Mouse (Mus musculus) NIH3T3 (cell line): ENCODE measurements around the gene Gm49392.
"Not testable (repeated sequence)": the region's sequence is repeated elsewhere in the genome, so short reads cannot be mapped to it uniquely, and the experiment has no call there.

Source experiments
- DNase-seq: peaks from one replicate; pipeline ENCODE4 v3.0.0-alpha.2; 2012; ENCODE audit warnings: low read depth

Gene Gm49392

DNA sequence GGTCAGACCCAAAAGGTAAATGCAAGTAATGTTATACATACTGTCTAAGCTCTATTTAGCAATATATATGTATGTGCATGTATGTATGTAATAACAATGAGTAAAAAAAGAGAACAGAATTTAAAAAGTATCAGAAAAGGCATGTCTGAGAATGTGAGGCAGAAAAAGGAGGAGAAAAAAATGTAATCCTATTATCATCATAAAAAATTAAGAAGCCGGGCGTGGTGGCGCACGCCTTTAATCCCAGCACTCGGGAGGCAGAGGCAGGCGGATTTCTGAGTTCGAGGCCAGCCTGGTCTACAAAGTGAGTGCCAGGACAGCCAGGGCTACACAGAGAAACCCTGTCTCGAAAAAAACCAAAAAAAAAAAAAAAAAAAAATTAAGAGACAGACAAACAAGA is at the start of gene Gm49392:
Gm49392 (minus strand) TSS at position 101 of the 400 bp plus-strand sequence.
- DNase-seq, result not testable (repeated sequence)

DNA sequence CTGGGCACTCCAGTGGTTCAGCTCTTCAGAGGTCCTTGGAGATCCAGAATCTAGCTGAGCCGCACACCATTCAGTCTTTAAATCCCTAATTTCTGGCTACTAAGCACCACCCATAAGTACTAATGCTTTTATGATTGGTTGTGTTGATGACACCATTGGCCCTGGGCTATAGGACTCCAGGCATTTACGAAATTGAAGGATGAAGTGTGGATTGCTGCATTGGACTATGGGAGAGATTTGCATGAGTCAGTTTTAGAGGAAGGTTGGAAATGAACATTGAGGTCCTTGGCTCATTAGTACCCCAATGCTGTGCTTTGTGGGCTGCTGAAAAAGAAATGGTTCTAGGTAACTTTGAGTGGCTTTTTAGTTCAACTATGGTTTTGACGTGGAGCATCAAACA is 45.2 kb upstream of the Gm49392 start, which contains the start of gene Tpbpa:
Tpbpa (minus strand) TSS at position 101 of the 400 bp plus-strand sequence.
- not testable (repeated sequence) for DNase-seq

DNA sequence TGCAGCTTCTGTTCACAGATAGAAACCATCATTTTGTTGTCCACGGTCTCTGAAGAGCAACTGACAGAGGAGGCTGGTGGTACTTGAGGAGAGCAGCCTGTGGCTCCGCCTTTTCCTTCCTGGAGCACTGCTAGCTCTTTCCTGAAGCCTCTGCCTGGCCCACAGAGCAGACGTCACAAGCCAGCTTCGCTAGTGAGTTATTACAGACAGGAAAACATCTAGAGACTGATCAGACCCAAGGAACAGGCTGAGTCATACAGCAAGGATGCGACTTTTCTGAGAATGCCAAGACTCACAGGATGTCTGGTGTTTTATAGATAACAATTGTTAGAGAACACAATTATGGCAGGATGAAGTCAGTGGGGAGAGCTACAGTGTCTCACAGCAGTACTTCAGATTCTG is 39.8 kb upstream of the Gm49392 start, which contains the start of the genes Gm49391 and Ctla2a:
Gm49391 (minus strand) TSS at position 72 of the 402 bp plus-strand sequence.
Ctla2a (minus strand) TSS at position 126 of the 402 bp plus-strand sequence.
- peak; percentile 54 for DNase-seq

DNA sequence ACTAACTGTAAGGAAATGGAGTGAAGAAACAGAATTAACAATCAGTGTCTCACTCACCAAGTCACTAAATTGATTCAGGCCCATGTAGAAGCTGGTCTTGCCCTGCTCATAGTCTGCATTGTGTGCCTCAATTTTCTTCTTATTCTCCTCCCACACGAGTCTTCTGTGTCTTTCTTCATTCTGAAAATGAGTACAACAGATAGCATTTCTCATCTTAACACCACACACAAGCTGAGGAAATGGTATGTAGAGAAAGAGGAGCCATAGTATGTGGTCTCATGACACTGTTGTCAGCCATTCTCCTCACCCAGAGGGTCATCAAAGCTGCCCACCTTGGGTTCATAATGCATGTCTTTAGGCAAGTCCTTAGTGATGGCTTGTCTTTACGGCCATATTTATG is 38.8 kb upstream of the Gm49392 start, which contains the start of gene Gm49393:
Gm49393 (minus strand) TSS at position 101 of the 400 bp plus-strand sequence.
- not testable (repeated sequence) for DNase-seq

DNA sequence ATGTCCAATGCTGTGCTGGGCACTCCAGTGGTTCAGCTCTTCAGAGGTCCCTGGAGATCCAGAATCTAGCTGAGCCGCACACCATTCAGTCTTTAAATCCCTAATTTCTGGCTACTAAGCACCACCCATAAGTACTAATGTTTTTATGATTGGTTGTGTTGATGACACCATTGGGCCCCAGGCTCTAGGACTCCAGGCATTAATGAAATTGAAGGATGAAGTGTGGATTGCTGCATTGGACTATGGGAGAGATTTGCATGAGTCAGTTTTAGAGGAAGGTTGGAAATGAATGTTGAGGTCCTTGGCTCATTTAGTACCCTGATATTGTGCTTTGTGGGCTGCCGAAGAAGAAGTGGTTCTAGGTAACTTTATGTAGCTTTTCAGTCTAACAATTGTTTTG is 8.1 kb upstream of the Gm49392 start, which contains the start of gene Tpbpb:
Tpbpb (minus strand) TSS at position 101 of the 400 bp plus-strand sequence.
- not testable (repeated sequence) for DNase-seq

DNA sequence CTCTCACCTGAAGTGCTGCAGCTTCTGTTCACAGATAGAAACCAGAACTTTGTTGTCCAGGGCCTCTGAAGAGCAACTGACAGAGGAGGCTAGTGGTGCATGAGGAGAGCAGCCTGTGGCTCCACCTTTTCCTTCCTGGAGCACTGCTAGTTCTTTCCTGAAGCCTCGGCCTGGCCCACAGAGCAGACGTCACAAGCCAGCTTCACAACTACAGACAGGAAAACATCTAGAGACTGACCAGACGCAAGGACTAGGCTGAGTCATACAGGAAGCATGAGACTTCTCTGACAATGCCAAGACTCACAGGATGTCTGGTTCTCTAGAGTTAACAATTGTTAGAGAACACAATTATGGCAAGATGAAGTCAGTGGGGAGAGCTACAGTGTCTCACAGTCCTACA is 634 bp upstream of the Gm49392 start, which contains the start of gene Ctla2b:
Ctla2b (minus strand) TSS at position 120 of the 400 bp plus-strand sequence.
- peak; percentile 64 for DNase-seq

DNA sequence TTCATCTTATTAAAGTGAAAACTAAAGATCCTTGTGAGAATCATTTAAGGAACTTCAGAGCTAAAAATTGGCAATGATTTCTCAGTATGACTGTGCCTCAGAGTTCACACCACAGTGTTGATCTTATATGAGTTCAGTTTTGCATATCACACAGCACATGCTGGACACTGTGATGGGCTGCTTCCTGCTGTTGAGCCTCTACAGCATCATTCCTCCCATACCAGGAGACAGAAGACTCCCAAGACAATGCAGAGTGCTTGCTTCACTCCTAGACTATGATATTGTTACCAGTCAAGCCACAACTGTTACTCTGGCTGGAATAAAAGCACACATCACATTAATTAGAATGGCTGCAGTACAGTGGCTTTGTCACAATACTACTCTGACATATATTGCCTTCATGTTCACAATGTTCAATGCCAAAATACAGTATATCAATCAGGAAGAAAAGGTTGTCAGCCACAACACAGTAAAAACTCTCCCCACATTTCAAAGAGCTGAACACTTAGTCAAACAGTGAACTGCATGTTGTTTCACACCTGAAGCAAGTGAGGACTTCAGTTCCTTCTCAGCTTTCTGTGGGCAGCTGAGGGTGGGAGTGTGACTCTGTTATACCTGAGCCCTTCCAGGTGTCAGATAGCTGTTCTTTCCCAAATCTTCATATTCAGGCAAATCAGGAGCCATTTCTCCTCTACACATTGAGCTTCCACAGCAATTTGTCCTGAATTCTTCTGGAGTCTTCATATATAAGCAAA is 1.1 kb downstream of the Gm49392 start:
- no peak for DNase-seq

DNA sequence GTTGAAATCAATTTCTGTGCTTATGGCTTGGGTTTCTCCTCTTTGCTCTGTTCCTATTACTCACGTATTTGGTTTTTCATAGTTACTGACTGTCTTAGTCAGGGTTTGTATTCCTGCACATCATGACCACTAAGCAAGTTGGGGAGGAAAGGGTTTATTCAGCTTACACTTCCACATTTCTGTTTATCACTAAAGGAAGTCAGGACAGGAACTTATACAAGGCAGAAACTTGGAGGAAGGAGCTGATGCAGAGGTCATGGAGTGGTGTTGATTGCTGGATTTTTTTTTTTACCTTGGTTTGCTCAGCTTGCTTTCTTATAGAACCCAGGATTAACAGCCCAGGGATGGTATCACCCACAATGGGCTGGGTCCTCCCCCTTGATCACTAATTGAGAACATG is 4.4 kb downstream of the Gm49392 start:
- no peak for DNase-seq

DNA sequence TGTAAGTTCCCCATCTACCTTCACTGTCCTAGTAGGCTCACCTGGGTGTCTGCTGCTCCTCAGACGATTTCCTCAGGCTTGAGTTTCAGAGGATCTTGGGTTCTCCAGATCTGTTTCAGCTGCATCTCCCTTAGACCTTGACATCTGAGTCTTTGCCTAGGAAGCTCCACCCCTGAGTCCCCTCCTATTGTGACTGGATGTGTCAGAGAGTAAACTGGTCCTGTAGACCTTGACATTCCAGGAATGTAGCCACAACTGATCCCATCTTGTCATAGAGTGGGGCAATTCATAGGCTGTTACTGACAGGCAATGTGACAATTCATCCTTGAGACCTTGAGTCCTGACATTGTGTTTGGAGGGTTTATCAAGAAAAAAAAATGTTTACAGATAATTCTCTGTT is 32.4 kb downstream of the Gm49392 start, which contains the start of gene 4930486L24Rik:
4930486L24Rik (minus strand) TSS at position 195 of the 400 bp plus-strand sequence.
- DNase-seq, result no peak

DNA sequence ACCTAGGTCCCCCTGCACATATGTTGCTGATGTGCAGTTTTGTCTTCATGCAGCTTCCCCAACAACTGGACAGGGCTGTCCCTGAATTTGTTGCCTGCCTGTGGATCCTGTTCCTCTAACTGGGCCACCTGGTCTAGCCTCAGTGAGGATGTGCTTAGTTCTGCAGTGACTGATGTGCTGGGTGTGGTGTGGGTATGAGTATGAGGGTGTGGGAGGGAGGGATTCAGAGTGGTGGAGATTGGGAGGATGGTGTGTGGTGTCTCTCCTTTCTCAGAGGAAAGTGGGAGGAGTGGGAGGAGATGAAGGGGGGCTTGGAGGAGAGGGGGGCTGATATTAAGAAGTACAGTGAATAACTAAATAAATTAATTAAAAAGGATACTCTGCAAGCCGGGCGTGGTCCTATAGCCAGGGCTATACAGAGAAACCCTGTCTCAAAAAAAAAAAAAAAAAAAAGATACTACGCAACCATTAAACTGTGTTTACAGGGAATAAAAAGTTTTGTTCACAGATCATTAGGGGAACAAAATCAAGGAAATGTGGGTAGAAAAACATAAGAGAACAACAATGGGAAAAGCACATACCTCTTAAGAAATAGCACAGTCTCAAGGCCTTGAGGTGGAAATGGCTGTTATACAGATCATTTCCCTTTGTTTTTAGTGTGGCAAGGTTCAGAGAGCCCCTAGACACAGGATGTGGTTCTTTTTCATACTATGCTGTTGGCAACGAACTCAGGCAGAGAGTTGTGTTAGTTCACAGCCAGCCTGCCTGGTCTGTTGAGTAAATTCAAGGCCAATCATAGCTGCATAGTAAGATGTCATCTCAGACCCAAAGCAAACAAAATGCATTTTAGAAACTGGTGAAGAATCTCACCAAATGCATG is 48.2 kb downstream of the Gm49392 start:
- DNase-seq, result no peak

DNA sequence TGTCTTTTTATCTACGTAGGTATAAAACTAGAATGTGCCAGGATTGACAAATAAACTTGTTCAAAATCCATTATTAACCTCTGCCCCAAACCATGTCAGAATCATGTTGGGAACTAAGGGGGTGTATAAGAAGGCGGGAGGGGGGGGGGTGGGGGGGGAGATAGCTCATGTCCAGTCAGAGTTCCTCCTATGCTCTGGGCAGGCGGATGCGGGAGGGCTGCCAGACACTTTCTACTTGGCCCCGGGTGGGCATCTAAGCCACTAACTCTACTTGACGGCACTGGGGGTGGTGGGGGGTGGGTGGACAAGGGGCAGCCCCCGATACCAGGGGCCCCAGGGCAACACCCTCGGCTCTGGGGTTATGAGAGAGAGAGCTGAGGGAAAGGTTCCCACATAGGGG is 53.5 kb downstream of the Gm49392 start:
- DNase-seq, result peak; percentile 56

DNA sequence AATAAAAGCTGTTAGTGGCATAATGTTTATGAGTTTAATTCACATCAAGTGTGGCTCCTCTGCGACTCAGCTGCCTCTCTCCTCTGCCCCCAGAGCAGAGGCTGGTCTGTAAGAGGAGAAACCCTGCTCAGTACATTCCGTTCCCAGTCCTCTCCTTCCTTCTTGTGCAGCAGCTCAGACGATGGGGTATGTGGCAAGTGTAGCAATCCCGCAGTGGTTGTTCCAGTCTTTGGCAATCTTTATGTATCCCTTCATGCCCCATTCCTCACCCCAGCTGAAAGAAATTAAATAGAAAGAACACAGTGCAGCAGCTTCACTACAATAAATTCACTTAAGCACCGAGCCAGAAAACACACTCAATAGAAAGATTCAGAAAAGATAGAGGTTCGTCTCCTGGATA is 54.0 kb downstream of the Gm49392 start:
- DNase-seq, result peak; percentile 73

DNA sequence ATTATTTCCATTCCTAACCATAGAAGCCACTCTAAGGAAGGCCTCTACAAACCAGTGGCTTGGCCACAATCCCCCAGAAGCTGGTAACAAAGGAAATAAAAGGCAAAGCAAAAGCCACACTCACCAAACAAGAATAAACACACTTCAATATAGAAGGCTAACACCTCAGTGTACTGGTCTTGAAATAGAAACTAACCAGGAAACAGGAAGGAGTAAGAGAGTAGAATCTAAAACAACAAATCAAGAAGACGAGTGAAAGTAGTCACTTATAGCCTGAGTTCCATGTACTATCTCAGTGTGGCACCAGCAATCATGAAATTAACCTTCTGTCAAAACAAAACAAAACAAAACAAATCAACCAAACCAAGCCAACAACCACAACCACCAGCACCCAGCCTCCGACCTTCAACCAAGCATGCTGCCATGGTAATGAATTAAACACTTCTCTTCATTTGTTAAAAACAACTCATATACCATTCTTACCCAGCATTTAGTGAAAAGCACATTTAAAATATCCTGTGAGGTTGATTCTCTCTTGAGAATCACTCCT is 57.3 kb downstream of the Gm49392 start:
- no peak for DNase-seq

DNA sequence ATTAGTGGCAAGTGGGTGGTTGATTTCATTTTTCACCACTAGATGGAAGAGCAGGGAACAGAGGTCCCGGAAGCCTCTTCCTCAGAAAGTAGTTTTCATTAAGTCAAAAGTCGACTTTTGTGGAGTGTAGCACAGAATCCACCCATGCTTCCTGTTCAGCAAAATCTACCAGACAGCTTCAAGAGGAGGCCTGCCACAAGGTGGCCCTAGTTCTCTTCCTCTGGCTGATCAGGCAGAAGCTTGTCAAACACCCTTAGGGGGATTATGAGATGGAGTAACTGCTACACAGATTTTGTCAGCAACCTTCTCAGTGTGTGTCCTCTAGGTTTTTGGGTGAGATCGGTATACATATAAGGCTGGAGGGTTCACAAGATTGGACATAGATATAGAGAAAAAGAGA is 70.6 kb downstream of the Gm49392 start:
- peak; percentile 52 for DNase-seq

DNA sequence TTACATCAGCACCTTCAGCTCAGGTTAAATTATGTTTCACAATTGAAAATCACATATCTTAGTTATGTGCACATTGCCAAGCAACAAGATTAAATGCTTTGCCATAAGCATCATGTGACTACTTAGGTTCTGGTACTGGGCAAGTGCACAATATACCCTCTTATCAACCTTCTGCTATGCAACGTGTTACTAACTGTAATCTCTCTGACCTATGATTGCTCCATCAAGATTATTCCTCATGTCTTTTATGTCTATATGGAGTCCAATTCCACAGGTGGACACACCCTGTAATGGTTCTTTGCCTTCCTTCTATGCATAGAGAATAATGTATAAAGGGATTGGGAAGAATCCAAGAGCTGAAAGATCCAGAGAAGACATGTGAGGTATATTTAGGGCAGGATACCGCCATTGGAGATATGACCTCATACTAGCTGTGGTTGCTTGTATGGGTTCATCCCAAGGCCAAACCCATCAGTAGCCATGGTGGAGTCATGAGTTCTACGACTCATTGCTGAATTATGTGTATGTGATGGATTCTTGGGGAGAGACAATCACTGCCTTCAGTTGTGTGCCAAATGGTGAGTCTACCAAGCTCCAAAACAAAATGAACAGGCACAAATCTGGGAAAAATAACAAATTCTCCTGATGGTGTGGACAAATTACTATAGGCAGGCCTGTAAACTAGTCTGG is 76.1 kb downstream of the Gm49392 start:
- DNase-seq, result peak; percentile 72

DNA sequence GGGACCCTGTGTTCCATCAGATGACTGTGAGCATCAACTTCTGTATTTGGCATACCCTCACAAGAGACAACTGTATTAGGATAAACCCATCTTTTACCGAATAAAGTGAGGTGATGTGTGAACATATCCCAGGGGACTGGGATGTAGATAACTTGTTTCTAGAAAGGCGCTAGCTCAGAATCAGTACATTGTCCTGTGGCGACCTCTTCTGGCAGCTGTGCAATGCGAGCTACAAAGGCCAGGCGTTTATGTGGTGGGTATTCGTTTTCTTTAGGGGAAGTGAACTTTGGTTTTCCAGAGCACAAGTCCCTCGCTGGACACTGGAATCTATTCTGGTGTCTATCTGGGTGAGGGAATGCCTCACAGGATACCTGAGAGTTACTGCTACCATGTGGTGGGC is 77.2 kb downstream of the Gm49392 start:
- no peak for DNase-seq

DNA sequence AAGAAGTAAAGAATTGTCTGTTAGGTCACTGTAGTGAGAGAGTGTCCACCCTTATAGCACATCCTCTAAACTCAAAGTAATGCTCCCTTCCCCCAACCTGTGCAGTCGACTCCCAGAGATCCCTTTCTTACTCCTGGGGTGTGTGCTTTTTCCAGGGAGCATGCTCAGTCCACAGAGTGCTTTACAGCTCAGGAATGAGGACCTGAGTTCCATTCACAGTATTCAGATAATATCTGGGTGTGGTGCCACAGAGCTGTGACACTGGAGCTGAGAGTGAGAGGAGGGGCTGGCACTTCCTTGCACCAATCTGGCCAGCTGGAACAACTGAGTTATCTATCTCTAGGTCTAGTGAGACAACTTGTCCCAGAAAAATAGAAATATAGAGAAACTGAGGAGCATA is 83.0 kb downstream of the Gm49392 start:
- no peak for DNase-seq

DNA sequence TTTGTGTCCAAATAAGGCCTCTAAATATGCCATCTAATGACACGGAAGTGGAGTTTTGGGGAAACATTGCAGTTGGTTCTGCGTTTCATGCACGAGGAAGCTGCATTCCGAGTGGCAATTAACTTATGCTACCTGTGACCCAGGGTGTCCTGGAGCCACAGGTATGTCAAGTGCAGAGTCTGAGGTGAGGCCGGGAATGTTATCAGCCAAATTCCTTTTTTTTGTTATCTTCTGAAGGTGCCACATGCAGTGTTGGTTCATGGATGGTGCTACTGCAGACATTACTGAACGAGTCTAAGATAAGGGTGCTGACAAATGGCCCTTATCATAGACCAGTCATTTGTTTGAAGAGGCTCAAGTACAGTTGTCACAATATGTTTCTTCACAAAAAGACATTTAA is 83.9 kb downstream of the Gm49392 start:
- no peak for DNase-seq

DNA sequence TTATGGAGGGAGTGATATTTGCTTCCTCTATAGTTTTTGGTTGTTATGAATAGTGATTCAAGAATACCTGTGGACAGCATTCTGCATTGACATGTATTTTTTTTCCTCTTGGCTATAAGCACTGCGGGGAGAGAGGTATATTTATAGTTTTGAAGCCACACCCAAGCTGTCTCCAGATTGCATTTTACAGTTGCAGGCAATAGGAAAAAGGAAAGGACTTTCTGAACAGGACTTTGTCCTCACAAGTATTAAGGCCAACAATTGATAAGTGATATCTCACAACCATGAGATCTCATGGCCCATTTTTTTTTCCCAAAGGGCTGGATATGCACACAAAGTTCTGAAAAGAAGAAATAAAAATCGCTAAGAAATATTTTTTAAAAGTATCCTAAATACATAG is 87.0 kb downstream of the Gm49392 start:
- no peak for DNase-seq

DNA sequence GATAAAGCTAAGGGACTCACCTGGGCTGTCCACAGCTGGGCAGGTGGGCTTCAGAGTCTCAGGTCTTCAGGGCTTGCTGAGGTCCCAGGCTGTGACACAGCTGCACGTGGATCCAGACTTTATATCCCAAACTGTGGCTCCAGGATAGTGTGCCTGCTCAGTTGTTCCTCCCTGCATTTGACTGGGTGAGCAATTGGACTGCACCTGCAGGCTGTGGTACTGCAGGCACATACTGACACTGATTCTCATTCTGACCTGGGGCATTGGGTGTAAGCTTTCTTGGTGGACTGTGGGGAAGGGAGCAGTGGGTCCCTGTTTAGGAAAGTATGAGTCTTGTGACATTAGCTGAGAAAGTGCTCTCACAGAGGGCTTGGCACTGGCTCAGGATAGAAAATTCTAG is 93.9 kb downstream of the Gm49392 start, which contains the start of gene Ctsll3:
Ctsll3 (minus strand) TSS at position 101 of the 400 bp plus-strand sequence.
- DNase-seq, result no peak
